8 mouse cellular contexts compared by ENCODE assay signal in genomic region chr1:135430669-135431017, GRCm38 (mm10). TPM values are rescaled to one million over a fixed set of nuclear protein-coding genes. Genes with fewer than 3 reads are reported as not detected.
DNase-seq lines count a peak whose midpoint lies in the region; ATAC-seq and TF ChIP-seq lines count a peak whose summit lies in the region.

No protein-coding gene starts in this region.

- peak overlapping the region; percentile 78 for H3K4me2 ChIP-seq in heart, embryonic 16.5 days (ENCODE audit: low read depth, low read length)
- H3K4me2 ChIP-seq in hindbrain, embryonic 12.5 days (replicated peaks) = peak overlapping the region; percentile 59
- H3K4me2 ChIP-seq in midbrain, embryonic 12.5 days (replicated peaks) = peak overlapping the region; percentile 65

- peak; percentile 34; the same call in 1 of the 2 replicates for ATAC-seq in heart, embryonic 16.5 days (replicated peaks; ENCODE audit: extremely low read depth, insufficient read depth, low FRiP score)
- ATAC-seq in Patski = peak; percentile 11
- ATAC-seq in hindbrain, embryonic 12.5 days (ENCODE audit: low FRiP score) = peak; percentile 77
- ATAC-seq in midbrain, embryonic 12.5 days (ENCODE audit: low FRiP score, low read depth) = peak; percentile 62

- peak overlapping the region; percentile 95 for H3K9ac ChIP-seq in heart, embryonic 16.5 days (ENCODE audit: low read length)
- peak overlapping the region; percentile 91 for H3K9ac ChIP-seq in hindbrain, embryonic 12.5 days
- H3K9ac ChIP-seq in midbrain, embryonic 12.5 days (replicated peaks) = peak overlapping the region; percentile 92

- no peak for DNase-seq in heart, postnatal 10 days
- DNase-seq in Patski (ENCODE audit: low read depth, low spot score) = no peak
- DNase-seq in left cerebral cortex, postnatal 10 days (ENCODE audit: extremely low spot score in 1 of 2, low spot score in 2 of 2) = no peak
- DNase-seq in layer of hippocampus, adult 9-11 months = no peak
- no peak for DNase-seq in layer of hippocampus, postnatal 10 days (ENCODE audit: low spot score in 2 of 2)

- H3K36me3 ChIP-seq in heart, embryonic 16.5 days (ENCODE audit: control insufficient read depth, insufficient read depth) = peaks cover 3% of the 10 kb centered on the region; the same call in 1 of the 2 replicates
- peaks cover 13% of the 10 kb centered on the region for H3K36me3 ChIP-seq in hindbrain, embryonic 12.5 days
- peaks cover 15% of the 10 kb centered on the region for H3K36me3 ChIP-seq in midbrain, embryonic 12.5 days

- TF ChIP-seq CTCF in Patski (IDR thresholded peaks at IDR 0.05) = no peak

- H3K27me3 ChIP-seq in heart, embryonic 16.5 days (ENCODE audit: control insufficient read depth, insufficient read depth, low read length) = no peaks in the 10 kb centered on the region
- H3K27me3 ChIP-seq in Patski = no peaks in the 10 kb centered on the region
- H3K27me3 ChIP-seq in hindbrain, embryonic 12.5 days = no peaks in the 10 kb centered on the region
- no peaks in the 10 kb centered on the region for H3K27me3 ChIP-seq in midbrain, embryonic 12.5 days

- under 1% methylated on average over 14 of the region's 14 CpGs for WGBS in heart, embryonic 16.5 days
- WGBS in hindbrain, embryonic 12.5 days = 2% methylated on average over 14 of the region's 14 CpGs
- 2% methylated on average over 14 of the region's 14 CpGs for WGBS in midbrain, embryonic 12.5 days

- in situ Hi-C loops in Patski (cut with MboI; ENCODE audit: low pct_unique_long_range_greater_than_20kb) = no loop called here

- POLR2A ChIA-PET in Patski (lab: Charles Lee) = interaction anchor here (1.0 to 1.2 kb wide), 4 partner anchors 11 to 56 kb away, joined by 3 to 4 read pairs (median 3); partner anchors contain the start of gene Shisa4

- CTCF ChIA-PET in Patski (lab: Charles Lee) = interaction anchor here (0.5 to 2.5 kb wide), 3 partner anchors 20 to 273 kb away, joined by 3 to 6 read pairs (median 3); no protein-coding TSS in a partner anchor

- peaks cover 29% of the 10 kb centered on the region for H3K4me1 ChIP-seq in heart, embryonic 16.5 days (ENCODE audit: control insufficient read depth, insufficient read depth, low read length)
- H3K4me1 ChIP-seq in hindbrain, embryonic 12.5 days = peaks cover 34% of the 10 kb centered on the region
- H3K4me1 ChIP-seq in midbrain, embryonic 12.5 days = peaks cover 39% of the 10 kb centered on the region

- no peaks in the 10 kb centered on the region for H3K9me3 ChIP-seq in heart, embryonic 16.5 days (replicated peaks; ENCODE audit: control insufficient read depth, low read length)
- H3K9me3 ChIP-seq in hindbrain, embryonic 12.5 days (replicated peaks) = no peaks in the 10 kb centered on the region
- no peaks in the 10 kb centered on the region for H3K9me3 ChIP-seq in midbrain, embryonic 12.5 days

- intact Hi-C loops in heart, postnatal 10 days (cut with DNase I) = loop anchor here (5.0 kb wide), 1 partner anchor 33 kb away; no protein-coding TSS in a partner anchor
- intact Hi-C loops in left cerebral cortex, postnatal 10 days (cut with DNase I) = no loop called here

- H3K27ac ChIP-seq in heart, embryonic 16.5 days (ENCODE audit: low read length) = peak overlapping the region; percentile 64; the same call in 1 of the 2 replicates
- peak overlapping the region; percentile 92 for H3K27ac ChIP-seq in hindbrain, embryonic 12.5 days
- peak overlapping the region; percentile 90 for H3K27ac ChIP-seq in midbrain, embryonic 12.5 days (replicated peaks)

- peak overlapping the region; percentile 93 for H3K4me3 ChIP-seq in heart, embryonic 16.5 days (ENCODE audit: low read length)
- H3K4me3 ChIP-seq in hindbrain, embryonic 12.5 days = peak overlapping the region; percentile 93
- H3K4me3 ChIP-seq in midbrain, embryonic 12.5 days = peak overlapping the region; percentile 79

RNA-seq across cellular contexts. Expression of gene Ipo9, which starts 0.3 kb away (rescaled TPM):
- polyA plus RNA-seq in heart, embryonic 16.5 days (2015; fragmentation: Nextera tagmentation; extraction: Ambion mirVana) = 58.1 and 70.3 TPM in 2 replicates
- 10 to 100 TPM; 71.1 to 71.3 TPM for total RNA-seq in heart, postnatal 10 days (2021)
- 97.1 TPM for polyA plus RNA-seq in Patski (2021)
- 164 and 183 TPM in 2 replicates for polyA plus RNA-seq in hindbrain, embryonic 12.5 days (2016; fragmentation: Nextera tagmentation; extraction: Ambion mirVana)
- polyA plus RNA-seq in midbrain, embryonic 12.5 days (2016; fragmentation: Nextera tagmentation; extraction: Ambion mirVana) = 177 and 182 TPM in 2 replicates
- total RNA-seq in left cerebral cortex, postnatal 10 days (2021) = 100 to 1,000 TPM; 170 TPM
- 100 to 1,000 TPM; 152 to 165 TPM for total RNA-seq in layer of hippocampus, postnatal 10 days (2021)

RNA-seq across cellular contexts. Expression of gene Shisa4, which starts 55.6 kb away (rescaled TPM):
- 23.5 and 24.7 TPM in 2 replicates for polyA plus RNA-seq in heart, embryonic 16.5 days (2015; fragmentation: Nextera tagmentation; extraction: Ambion mirVana)
- total RNA-seq in heart, postnatal 10 days (2021) = 1 to 10 TPM; 7.2 to 7.8 TPM
- 80.9 TPM for polyA plus RNA-seq in Patski (2021)
- 64.1 and 69.8 TPM in 2 replicates for polyA plus RNA-seq in hindbrain, embryonic 12.5 days (2016; fragmentation: Nextera tagmentation; extraction: Ambion mirVana)
- 71.2 and 76.3 TPM in 2 replicates for polyA plus RNA-seq in midbrain, embryonic 12.5 days (2016; fragmentation: Nextera tagmentation; extraction: Ambion mirVana)
- total RNA-seq in left cerebral cortex, postnatal 10 days (2021) = 100 to 1,000 TPM; 118 to 121 TPM
- total RNA-seq in layer of hippocampus, postnatal 10 days (2021) = 100 to 1,000 TPM in 1 of 2 experiments, 10 to 100 TPM in 1; 99.4 to 105 TPM

Comparison
In these comparisons a context has a peak if more than half of its experiments do, and no peak if none do; other contexts are left out.
1. ATAC-seq: peak in every context shown above with its lines; median percentile 77 in hindbrain, embryonic 12.5 days; 62 in midbrain, embryonic 12.5 days; 34 in heart, embryonic 16.5 days; 11 in Patski.